Mouse (Mus musculus): ENCODE data around the gene Mrgprb3.

The Mrgprb3 gene

GRCm38 (mm10) chr7:48643711-48644110 lies at the start of gene Mrgprb3:
Mrgprb3 (minus strand) TSS chr7:48643811.
- in situ Hi-C loops (cut with MboI; ENCODE audit: low pct_unique_long_range_greater_than_20kb in 1 of 2, low sequenced_read_pairs in 2 of 2, unreplicated experiment in 1 of 2) = no loop called here

All from mouse embryonic stem cell (cell line).